Mouse (Mus musculus) brain, embryonic 14.5 days (tissue): ENCODE data around the gene Stmn3. TPM values are rescaled to one million over a fixed set of nuclear protein-coding genes. Genes with fewer than 3 reads are reported as not detected.
A peak's percentile ranks its signal among the peaks of the same experiment; 100 is the strongest.

Experiments
- DNase-seq: peaks from one replicate; pipeline ENCODE4 v3.0.0-alpha.2; 2011; ENCODE audit warnings: low read depth
- CTCF ChIP-seq: fragments of 200-500 bp; IDR thresholded peaks from 2 replicates; pipeline ENCODE4 v1.5.1; 2012; ENCODE audit warnings: inconsistent platforms, mild to moderate bottlenecking, moderate library complexity, borderline replicate concordance; ENCODE audit not compliant: insufficient read depth, insufficient read length; ENCODE audit errors: extremely low read depth
- POLR2A ChIP-seq: fragments of 200-500 bp; IDR thresholded peaks from 2 replicates; pipeline ENCODE4 v1.6.1; 2012; ENCODE audit warnings: mild to moderate bottlenecking, inconsistent platforms, borderline replicate concordance; ENCODE audit not compliant: poor library complexity, insufficient read depth, insufficient read length, severe bottlenecking; ENCODE audit errors: extremely low read depth
- polyA plus RNA-seq: library from polyadenylated mRNA; depleted of rRNA; stranded (reverse); fragments of >200 nt; gene quantifications from 2 replicates; pipeline ENCODE4 v1.2.3, GENCODE M21; 2012; rRNA removed

The Stmn3 gene
- polyA plus RNA-seq: 774 and 800 TPM in 2 replicates

- peak; percentile 93 for DNase-seq
Measured at GRCm38 (mm10) chr2:181314080-181314810, at the start of gene Stmn3. Stmn3 (minus strand) TSS chr2:181314500.

GRCm38 (mm10) chr2:181363946-181364345, 49.6 kb upstream of the Stmn3 start:
- DNase-seq: no peak
- no peak for TF ChIP-seq CTCF
- no peak for TF ChIP-seq POLR2A

More at GRCm38 (mm10) chr2:181314080-181314810, at the start of gene Stmn3:
- TF ChIP-seq CTCF: no peak
- peak; percentile 43; the same call in 1 of the 2 replicates for TF ChIP-seq POLR2A

DNA sequence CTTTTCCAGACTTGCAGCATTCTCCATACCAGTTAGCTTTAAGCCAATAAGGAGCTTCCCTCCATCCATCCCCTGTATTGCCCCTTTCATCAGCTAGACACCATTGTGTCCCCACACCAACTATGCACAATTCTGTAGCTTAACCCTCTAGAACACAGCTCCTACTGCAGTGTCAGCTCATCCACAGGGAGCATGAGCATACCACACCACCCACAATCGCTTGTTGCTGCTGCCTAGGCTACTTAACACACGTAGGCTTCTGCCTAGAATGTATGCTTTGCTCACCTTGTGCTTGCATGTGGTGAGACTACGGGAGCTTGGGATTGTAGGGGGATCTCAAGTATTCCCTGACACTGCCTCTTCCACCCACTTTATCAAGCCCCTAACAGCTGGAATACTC, 42.5 kb upstream of the Stmn3 start:
- TF ChIP-seq POLR2A: no peak
- TF ChIP-seq CTCF: no peak
- DNase-seq: no peak

- no peak for DNase-seq
- TF ChIP-seq CTCF (no peak), POLR2A (no peak)
Measured at GRCm38 (mm10) chr2:181342766-181343165, 28.5 kb upstream of the Stmn3 start.

DNA sequence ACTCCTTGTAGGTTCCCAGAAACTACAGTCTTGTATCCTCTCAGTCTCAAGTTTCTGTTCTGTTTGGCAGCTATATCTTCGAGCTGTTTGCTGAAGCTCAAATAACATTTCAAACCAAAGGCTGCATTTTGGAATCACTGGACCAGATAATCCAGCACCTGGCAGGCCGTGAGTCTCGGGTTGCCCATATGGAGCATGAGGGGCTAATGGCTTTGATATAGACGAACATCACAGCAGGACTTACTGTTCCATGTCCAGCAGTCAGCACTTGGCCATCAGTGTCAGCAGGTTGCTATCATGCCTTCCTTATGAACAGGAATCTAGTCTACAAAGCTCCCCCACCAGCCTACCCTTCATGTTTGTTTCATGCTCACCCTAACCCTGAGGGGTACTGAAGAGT, 26.1 kb upstream of the Stmn3 start:
- TF ChIP-seq POLR2A: no peak
- TF ChIP-seq CTCF: no peak
- no peak for DNase-seq

DNA sequence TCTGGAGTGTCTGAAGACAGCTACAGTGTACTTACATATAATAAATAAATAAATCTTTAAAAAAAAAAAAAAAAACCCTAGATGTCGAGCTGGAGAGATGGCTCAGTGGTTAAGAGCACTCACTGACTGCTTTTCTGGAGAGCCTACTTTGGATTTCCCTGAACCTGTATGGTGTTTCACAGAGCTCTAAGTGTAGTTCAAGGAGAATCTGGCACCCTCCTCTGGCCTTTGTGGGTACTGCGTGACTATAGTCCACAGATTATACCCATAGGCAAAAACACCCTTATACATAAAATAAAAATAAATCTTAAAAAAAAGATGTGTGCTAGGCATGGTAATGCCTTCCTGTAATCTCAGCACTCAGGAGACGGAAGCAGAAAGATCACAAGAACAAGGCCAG, 19.7 kb upstream of the Stmn3 start:
- TF ChIP-seq CTCF (peak; percentile 69; the same call in 1 of the 2 replicates), POLR2A (no peak)
- DNase-seq: peak; percentile 74

DNA sequence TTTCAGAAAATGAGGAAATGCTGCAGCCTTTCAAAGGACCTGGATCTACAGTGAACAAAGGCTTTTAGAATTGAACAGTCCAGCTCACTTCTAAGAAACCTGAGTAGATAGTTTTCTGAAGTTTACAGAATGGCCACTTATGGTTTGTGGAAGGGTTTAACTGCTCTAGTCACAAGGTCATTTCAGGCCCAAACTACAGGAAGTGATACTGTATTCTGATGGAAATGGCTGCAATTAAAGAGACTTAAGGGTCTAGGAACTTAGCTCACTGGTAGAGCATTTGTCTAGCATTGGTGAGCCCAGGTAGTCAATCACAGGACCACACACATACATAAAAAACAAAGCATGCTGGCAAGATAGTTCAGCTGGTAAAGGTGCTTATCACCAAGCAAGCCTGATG, 18.2 kb upstream of the Stmn3 start:
- DNase-seq: no peak
- no peak for TF ChIP-seq CTCF
- TF ChIP-seq POLR2A: no peak

- no peak for DNase-seq
- TF ChIP-seq CTCF (no peak), POLR2A (no peak)
Measured at GRCm38 (mm10) chr2:181326098-181326497, 11.8 kb upstream of the Stmn3 start.

DNA sequence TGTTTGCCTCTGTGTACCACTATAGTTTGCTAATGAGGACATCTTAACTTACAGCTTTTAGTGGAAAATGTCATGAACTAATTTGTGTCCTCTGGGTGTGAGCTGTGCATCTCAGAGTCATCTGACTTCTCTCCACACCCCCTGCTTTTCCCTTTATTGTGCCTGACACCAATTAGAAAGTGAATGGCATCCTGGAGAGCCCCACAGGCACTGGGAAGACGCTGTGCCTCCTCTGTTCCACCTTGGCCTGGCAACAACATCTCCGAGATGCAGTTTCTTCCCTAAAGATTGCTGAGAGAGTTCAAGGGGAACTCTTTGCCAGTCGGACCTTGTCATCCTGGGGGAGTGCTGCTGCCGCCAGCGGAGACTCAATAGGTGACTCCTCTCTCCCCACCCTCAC, 7.8 kb upstream of the Stmn3 start:
- TF ChIP-seq CTCF (no peak), POLR2A (no peak)
- DNase-seq: no peak

DNA sequence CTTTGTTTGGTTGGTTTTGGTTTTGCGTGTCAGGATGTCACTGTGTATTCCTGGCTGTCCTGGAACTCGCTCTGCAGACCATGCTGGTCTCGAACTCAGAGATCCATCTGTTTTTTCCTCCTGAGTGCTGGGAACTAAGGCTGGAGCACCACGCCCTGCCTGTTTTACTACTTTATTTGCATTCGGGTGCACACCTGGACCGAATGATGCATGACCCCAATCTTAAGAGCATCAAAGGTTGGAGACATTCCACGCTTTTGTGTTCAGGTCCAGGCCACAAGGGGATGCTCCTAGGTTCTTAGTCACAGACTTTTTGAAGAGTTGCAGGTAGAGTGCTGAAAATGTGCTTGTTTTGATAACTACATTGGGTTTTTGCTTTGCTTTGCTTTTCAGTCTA, 5.8 kb upstream of the Stmn3 start:
- no peak for TF ChIP-seq CTCF
- no peak for TF ChIP-seq POLR2A
- DNase-seq: no peak

- DNase-seq: peak; percentile 96
- 0 out of 2 replicates have a peak, but pooled peaks have one; percentile 5 for TF ChIP-seq CTCF
- no peak for TF ChIP-seq POLR2A
Measured at GRCm38 (mm10) chr2:181319248-181320102, 5.2 kb upstream of the Stmn3 start, which contains the start of gene Rtel1. Rtel1 (plus strand) TSS chr2:181319739.
